Mouse (Mus musculus) spleen, adult 2 months (tissue): ENCODE measurements around the gene Serpinb11.

Source experiments
- CTCF ChIP-seq: fragments of 200-500 bp; IDR thresholded peaks from 2 replicates; pipeline ENCODE4 v1.5.1; 2011; ENCODE audit warnings: mild to moderate bottlenecking, inconsistent platforms; ENCODE audit not compliant: insufficient read depth, insufficient read length, insufficient replicate concordance; ENCODE audit errors: extremely low read depth
- POLR2A ChIP-seq: fragments of 200-500 bp; IDR thresholded peaks from 2 replicates; pipeline ENCODE4 v1.6.1; 2011; ENCODE audit warnings: low read depth, low read length, inconsistent platforms

- no peak for TF ChIP-seq CTCF
- TF ChIP-seq POLR2A, result no peak
Observed at GRCm38 (mm10) chr1:107345979-107346378, 15.0 kb upstream of the Serpinb11 start.
